Mouse (Mus musculus) retina, postnatal 1 day (tissue): ENCODE data around the gene Pcsk4.

Experiments used
- DNase-seq: peaks from one replicate; pipeline ENCODE4 v3.0.0-alpha.2; 2012

Pcsk4 gene

DNA sequence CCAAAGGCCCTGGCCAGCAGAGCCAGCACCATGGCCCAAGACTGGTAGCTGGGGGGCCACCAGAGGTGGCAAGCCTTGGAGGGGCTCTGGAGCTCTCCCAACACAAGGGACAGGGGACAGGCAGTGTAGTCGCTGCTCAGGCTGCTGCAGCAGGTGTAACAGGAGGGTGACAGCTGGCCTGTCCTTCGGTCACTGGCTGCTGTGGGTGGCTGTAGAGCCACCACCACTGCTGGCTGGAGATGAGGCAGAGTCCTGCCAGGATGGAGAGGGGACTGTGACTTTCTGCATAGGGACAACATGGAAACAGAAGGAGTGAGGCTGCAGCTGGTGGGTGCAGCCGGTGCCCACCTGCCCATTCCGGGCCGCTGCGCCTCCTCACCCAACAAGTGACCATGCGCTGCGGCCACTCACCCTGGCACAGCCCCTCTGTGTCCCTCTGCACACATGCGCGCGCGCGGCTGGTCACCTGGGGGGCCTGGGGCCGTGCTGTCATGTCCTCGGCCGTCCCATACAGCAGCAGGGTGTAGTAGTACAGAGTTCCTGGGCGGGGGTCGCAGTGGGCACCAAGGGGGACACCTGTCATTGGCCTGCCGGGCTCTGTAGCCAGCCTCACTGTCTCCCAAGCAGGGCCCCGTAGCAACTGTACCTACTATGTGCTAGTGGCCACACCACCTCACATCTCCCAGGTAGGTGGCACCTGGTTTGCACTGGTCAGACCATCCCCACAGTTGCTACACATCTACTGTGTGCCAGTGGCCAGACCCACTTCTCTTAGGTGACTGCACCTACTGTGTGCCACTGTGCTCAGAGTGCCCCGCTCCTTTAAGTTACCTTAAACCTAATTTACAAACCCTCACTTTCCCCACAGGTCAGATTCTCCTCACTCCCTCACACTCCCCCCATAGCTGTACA, 7.4 kb downstream of the Pcsk4 start:
- no peak for DNase-seq

DNA sequence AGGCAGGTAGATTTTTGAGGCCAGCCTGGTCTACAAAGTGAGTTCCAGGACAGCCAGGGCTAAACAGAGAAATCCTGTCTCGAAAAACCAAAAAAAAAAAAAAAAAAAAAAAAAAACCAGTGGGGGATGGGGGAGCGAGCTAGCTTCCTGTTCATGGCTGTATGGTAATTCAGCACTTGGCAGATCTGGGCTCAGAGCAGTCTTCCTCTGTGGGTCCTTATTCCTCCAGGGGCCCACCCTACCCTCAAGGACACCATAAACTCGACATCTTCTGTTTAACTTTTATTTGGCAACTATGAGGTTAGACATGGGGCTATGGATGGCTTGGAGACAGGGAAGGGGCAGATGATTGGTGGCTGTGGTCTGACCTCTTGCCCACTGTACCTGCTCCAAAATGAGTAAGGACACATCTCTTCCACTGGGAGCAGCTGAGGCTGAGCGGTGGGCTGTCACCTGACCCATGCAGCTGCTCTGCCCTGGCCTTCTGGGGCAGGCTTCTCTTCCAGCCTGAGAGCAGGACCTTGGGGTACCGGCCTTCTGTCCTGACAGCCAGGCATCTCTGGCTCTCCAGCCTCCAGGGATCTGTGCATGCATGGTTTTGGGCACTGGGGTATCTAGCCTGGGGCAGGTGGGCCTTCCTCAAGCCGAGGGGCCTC, 8.2 kb downstream of the Pcsk4 start:
- no peak for DNase-seq

DNA sequence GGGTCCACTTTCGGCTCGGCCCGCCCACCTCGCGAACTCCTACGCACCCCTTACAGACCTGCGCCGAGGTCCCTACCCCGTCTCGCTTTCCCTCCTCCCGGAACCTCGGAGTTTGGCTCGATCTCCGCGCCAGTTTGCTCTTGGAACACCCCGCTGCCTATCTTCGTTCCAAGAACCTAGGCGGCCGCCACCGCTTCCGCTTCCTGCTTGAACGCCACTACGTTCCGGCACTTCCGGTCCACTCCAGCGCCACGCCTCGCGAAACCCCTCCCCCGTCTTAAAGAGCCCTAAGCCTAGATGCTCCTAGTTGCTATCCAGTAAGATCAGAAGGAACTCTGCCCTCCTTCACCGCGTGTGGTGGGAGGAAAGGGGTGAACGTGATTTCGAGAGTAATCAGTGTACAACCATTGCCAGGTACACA, 8.9 kb downstream of the Pcsk4 start, which contains the start of gene 2310011J03Rik:
2310011J03Rik (minus strand) TSS at position 198 of the 421 bp plus-strand sequence.
- DNase-seq: peak; percentile 94

DNA sequence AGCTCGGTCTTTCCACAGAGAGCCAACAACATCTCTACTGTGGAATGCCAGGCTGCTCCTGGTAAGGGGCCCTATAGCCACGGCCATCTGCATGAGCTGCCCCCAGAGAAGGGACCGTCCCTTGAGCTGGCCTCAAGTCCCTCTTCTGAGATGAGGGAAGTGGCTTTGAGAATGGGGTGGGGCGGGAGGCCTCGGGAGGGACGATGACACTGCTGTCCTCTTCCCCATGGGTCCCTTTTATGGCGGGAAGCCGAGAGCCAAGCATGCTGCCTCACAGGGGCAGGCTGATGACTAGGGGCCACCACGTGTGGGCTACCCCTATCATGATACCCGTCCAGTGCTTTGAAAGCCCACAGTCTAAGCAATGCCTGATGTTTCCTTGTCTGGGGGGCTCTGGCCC, 12.3 kb downstream of the Pcsk4 start:
- no peak for DNase-seq

DNA sequence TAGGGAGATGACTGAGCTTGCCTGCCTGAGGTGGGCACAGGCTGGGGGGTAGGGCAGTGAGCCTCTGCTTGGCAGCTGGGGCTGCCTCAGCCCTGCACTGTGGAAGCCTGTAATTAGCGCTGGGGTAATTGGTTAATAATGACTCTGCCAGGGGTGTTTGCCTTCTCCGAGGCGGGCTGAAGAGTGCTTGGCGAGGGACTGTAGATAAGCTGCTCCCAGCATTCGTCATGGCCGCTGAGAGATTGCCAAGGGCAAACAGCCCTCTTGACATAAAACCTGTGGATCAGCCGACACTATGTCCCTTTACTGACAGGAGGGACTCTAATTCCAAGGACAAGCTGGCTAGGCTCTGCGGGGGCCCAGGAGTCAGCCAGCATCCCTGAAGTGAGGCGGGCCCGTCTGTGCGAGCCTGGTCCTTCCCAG, 12.9 kb downstream of the Pcsk4 start:
- peak; percentile 51 for DNase-seq

DNA sequence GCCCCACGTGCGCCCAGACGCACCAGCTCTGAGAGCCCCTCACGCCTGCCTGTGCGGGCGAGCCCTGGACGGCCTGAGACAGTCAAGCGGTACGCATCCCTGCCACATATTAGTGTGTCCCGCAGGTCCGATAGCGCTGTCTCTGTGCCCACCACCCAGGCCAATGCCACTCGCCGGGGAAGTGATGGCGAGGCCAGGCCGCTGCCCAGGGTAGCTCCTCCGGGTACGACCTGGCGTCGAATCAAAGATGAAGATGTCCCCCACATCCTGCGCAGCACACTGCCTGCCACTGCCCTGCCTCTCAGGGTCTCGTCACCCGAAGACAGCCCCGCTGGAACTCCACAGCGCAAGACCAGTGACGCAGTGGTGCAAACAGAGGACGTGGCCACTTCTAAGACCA, 14.0 kb downstream of the Pcsk4 start:
- DNase-seq: no peak

DNA sequence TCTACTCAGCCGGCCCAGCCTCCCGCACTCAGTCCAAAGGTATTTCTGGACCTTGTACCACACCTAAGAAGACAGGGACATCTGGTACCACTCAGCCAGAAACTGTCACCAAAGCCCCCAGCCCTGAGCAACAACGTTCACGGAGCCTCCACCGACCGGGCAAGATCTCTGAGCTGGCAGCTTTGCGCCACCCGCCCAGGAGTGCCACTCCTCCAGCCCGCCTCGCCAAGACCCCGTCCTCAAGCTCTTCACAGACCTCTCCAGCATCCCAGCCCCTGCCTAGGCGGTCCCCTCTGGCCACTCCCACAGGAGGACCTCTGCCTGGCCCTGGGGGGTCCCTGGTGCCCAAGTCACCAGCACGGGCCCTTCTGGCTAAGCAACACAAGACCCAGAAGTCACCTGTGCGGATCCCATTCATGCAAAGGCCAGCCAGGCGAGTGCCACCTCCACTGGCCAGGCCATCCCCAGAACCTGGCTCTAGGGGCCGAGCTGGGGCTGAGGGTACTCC, 14.8 kb downstream of the Pcsk4 start:
- no peak for DNase-seq

DNA sequence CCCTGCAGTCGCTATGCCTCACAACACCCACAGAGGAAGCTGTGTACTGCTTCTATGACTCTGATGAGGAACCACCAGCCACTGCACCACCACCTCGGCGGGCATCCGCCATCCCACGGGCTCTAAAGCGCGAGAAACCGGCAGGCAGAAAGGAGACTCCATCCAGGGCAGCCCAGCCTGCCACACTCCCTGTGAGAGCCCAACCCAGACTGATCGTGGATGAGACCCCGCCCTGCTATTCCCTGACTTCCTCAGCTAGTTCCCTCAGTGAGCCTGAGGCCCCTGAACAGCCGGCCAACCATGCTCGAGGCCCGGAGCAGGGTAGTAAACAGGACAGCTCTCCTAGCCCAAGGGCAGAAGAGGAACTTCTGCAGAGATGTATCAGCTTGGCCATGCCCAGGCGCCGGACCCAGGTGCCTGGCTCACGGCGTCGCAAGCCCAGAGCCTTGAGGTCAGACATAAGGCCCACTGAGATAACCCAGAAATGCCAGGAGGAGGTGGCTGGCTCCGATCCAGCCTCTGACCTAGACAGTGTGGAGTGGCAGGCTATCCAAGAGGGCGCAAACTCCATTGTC, 15.6 kb downstream of the Pcsk4 start:
- no peak for DNase-seq

DNA sequence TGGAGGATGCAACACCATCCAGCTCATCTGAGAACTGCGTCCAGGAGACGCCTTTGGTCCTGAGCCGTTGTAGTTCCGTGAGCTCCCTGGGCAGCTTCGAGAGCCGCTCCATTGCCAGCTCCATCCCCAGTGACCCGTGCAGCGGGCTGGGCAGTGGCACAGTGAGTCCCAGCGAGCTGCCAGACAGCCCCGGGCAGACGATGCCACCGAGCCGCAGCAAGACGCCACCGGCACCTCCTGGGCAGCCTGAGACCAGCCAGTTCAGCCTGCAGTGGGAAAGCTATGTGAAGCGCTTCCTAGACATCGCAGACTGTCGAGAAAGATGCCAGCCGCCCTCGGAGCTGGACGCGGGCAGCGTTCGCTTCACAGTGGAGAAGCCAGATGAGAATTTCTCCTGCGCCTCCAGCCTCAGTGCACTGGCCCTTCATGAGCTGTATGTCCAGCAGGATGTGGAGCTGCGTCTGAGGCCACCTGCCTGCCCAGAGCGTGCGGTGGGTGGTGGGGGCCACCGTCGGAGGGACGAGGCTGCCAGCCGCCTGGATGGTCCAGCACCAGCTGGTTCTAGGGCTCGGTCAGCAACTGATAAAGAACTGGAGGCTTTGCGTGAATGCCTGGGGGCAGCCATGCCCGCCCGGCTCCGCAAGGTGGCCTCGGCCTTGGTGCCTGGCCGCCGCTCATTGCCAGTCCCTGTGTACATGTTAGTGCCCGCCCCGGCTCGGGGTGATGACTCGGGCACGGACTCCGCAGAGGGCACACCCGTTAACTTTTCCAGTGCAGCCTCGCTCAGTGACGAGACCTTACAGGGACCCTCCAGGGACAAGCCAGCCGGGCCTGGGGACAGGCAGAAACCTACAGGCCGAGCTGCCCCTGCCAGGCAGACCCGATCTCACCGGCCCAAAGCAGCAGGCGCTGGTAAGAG, 16.5 kb downstream of the Pcsk4 start:
- DNase-seq: no peak

DNA sequence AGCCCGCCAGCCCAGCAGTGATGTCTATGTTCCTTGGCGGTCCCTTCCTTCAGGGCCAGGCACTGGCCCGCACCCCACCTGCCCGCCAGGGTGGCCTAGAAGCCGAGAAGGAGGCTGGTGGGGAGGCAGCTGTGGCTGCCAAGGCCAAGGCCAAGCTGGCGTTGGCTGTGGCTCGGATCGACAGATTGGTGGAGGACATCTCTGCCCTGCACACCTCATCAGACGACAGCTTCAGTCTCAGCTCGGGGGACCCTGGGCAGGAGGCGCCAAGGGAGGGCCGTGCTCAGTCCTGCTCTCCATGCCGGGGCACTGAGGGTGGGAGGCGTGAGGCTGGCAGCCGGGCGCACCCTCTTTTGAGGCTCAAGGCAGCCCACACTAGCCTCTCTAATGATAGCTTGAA, 17.7 kb downstream of the Pcsk4 start:
- no peak for DNase-seq

DNA sequence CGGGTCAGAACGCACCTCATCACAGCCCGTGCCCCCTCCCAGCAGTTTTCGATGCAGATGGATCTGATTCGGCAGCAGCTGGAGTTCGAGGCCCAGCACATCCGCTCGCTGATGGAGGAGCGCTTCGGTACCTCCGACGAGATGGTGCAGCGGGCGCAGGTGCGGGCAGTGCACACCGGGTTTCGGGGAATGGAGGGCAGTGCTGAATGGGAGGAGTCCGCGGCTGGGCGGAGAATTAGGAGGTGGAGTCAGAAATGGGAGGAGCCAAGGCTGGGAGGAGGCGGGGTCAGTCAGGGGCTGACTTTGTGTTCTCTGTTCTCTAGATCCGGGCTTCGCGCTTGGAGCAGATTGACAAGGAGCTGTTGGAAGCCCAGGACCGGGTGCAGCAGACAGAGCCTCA, 24.4 kb downstream of the Pcsk4 start:
- DNase-seq: no peak

DNA sequence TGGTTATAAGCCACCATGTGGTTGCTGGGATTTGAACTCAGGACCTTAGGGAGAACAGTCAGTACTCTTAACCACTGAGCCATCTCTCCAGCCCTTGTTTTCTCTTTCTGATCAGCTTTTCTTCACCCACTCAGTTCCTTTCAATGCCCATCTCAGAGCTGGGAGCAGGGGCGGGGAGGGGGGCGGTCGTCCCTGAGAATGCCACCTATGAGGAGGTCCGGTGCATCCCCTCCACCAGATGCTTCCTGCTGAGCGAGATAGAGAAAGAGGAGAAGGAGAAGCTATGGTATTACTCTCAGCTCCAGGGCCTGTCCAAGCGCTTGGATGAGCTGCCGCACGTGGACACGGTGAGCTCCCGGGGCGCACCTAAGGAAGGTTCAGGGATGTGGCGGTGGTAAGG, 24.8 kb downstream of the Pcsk4 start:
- no peak for DNase-seq

DNA sequence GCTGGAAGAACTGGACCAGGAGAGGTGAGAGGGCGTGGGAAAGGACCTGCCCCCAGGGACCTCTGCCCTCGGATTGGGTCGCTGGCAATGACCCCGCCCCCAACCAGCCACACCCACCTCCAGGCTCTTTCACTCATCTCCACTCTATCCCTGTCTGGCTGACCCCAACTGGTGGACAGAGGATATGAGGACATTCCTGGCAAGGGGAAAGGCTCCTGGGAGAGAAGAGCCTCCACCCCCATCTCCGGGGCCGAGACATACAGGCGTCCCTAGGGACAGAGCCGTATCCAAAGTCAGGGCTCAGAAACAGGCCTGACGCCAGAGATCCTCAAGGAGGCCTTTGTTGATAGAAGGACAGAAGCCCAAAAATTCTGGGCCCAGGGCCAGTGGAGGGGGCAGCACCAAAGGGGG, 26.8 kb downstream of the Pcsk4 start:
- peak; percentile 63 for DNase-seq

DNA sequence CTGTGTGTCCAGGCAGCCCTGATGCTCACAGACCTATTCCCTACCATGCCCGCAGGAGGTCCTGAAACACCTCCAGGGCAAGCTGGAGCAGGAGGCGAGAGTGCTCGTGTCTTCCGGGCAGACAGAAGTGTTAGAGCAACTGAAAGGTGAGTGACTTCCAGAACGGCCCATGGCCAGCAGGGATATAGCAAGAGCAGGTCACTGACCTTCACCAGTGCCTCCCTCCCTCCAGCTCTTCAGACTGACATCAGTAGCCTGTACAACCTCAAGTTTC, 27.3 kb downstream of the Pcsk4 start:
- DNase-seq: no peak

DNA sequence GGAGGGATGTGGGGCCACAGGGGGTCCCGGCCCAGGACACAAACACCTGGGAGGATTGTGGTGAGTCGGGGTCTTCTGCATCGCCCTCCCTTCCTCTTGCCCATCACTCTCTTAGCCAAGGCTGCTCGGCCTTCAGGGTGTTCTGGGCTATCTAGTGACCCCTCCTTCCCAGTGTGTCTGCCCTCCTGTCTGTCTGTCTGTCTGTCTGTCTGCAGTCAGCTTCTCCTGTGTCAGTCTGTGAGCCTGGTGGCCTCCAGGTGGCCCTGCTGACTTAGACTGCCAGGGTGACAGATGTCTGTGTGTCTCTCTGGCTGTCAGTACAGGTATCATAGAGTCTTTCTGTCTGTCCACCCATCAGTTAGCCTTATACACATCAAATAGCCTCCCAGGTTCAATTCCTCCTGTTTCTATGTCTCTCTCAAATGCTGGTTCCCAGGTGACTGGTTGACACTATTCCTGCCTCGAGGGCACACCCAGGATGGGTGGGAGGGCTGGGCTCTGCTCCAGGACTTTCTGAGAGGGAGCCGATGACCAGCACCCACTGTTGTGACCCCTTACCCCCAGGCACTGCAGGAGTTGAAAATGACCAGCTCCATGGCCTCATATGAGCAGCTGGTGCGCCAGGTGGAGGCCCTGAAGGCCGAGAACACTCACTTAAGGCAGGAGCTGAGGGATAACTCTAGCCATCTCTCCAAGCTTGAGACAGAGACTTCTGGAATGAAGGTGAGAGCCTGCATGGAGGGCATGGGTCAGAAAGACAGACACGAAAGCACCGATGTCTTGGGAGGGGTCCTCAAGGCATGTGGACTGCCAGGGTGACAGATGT, 27.8 kb downstream of the Pcsk4 start:
- DNase-seq: no peak

DNA sequence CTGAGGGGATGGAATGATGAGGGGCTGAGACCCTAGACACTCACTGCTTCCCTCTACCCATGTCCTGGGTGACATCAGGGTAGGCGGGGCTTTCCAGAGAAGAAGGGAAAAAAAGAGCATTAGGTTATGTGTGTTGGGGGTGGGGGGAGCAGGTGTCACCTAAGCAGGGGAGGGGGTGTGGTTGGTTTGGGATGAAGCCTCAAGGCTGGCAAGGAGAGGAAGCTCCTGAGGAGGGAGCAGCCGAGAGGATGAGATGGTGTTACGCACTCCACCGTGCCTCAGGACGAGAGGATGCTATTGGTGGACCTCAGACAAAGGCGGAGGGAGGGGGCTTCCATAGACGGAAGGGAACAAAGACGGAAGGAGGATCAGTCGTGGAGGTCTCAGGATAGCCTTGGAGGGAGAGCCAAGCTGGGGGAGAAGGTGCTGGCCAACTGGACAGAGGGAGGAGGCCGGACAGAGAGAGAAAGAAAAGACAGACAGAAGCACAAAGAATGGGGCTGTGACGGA, 28.6 kb downstream of the Pcsk4 start:
- DNase-seq: peak; percentile 77

DNA sequence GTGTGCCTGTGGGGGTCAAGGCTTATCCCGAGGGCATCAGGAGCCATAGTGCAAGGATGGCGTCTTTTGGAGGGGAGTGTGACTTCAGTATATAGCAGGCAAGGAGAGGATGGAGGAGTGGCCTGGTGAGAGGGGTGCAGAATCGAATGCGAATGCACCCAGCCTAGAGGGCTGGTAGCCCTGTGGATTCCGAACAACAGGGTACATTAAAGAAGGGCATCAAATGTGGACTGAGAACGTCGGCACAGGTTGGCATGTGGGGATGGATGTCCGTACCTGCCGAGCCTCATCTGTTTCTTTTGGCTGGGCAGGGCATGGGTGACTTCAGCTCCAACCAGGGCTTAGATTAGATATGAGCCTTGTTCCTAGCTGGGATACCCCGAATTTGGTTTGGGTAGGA, 29.5 kb downstream of the Pcsk4 start:
- DNase-seq: no peak

DNA sequence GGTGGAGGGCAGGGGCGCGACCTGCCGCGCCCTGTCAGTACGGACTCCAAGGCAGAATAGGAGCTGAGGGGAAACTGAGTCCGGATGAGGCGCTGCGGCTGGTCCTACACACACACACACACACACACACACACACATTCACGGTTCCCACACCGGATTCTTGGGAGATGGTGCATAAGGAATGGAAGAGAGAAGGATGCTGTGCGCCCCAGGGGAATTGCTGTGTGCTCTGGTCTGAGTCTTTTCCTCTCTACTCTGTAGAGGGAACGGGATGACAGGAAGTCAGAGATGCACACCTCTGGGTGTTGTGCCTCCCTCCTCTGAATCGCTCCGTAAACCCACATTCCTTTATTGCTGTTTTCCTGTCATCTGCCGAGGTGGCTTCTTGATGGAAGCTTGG, 30.0 kb downstream of the Pcsk4 start:
- peak; percentile 59 for DNase-seq

DNA sequence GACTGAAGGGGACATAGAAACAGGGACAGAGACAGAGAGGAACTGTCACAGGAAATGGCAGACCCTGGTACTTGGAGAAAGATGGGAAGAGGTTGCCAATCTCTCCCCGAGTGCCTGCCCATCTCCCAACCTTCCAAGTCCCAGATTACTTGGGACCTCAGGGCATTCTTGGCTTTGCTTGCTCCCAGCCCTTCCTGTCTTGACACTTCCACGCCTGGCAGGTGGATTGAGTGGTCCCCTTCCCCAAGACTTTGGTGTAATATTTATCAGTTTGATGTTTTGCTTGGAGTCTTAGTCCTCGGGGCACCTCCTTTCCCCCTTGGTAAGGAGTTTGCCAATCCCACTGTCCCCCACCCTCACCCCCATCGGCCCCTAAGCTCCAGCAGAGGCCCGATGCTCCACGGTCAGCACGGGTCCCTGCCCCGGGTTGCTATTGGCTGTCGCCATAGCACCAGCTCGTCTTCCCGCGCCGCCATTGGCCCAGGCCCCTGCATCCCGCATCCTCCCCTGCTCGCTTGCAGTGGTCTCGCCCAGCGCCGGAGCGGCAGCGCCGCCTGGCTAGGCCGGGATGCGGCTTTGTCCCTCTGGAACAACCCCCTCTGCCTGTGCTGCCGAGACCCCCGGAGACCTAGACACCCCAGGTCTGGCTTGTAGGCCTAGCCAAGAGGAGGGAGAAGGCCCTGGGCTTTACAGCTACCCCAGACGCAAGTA, 30.6 kb downstream of the Pcsk4 start:
- peak; percentile 94 for DNase-seq

DNA sequence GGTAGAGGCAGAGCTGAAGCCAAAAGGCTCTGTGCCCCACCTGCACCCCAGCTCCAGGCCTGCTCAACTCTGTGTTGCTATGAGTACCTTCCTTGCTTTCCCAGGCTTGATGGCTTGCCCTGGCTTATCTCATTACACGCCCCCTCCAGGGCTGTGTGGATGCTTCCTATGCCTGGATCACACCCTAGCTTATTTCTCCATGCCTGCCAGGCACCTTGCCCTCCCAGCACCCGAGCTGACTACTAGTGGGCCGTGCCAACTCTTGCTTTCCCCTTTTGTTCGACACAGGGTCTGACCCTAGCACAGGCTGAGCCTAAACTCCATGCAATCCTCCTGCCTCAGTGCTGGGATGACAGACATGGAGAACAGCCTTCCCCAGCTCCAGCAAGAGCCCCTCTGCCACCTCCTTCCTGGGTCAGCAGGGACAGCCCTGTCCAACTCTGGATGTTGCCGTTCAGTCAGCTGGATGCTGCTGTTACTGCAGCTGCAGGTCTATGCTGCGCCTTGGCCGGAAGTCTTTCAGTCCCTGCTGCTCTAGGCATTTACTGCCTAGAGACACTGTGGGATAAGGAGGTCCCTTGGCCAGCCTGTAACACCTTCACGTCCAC, 31.7 kb downstream of the Pcsk4 start:
- DNase-seq: no peak

DNA sequence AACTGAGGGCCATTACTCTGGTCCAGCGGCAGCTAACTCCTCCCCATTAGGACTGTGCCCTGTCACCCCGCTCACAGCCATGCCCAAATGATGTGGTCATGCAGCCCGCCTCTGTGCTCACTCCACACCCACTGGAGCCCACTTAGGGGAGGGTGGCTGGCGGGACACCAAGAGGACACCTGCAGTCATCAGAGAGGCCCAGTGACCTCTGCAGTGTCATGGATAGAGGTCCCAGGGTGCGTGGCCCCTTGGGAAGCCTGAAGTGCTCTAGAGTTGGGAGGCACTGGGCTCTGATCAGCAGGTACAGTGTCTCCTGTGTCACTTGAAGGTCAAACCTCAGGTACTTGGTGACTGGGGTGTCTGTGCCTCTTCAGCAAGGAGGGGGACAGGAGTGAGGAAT, 32.5 kb downstream of the Pcsk4 start:
- DNase-seq: no peak
